Mouse (Mus musculus): ENCODE measurements around the gene Elfn2. TPM values are rescaled to one million over a fixed set of nuclear protein-coding genes. Genes with fewer than 3 reads are reported as not detected.

Elfn2 gene
- not detected in 2 replicates for total RNA-seq (2015; ENCODE audit: low replicate concordance)
- not detected in 2 replicates for total RNA-seq (2017; ENCODE audit: low replicate concordance)

DNA sequence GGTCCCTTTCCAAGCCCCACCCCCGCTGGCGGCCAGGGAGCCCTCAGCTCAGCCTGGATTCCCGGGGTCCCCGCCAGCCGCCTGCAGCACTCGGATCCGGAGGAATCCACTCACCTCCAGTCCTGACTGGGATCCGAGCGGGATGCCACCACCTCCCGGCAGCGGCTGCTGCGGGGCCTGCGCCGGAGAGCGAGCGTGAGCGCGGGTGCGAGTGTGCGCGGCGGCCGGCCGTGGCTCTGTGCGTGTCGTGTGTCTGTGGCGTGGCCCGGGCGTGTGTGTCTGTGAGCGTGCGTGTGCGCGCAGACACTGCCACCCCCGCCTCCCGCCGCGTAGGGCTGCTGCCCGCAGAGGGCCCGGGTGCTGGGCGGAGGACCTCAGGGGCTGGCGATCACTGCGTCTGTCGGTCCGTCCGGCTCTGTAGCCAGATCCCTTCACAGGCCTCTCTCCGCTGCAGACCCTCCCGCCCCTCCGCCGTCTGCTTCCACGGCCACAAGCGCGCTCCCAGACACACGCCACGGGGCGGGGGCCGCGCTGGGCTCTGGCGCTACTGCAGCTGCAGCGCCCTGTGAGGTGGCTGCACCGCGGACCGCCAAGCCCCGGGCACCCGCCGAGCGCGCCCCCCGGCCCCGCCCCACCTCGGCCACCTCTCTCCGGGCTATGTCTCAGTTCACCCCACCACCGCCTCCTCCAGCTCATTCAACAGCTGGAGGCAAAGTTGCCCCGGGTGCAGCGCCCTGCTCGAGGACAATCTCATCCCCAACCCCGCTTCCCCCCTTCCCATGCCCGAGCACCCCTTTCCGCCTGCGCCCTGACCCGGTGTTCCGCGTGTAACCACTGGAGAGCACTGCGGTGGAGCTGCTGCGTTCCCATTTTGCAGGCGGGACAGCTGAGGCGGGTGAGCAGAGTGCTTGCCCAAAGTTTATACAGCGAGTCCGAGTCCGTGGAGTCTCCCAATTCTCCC is at the start of gene Elfn2:
TSS of gene Elfn2 (minus strand) at position 482 of the 961 bp plus-strand sequence.
- no peak for ATAC-seq (replicated peaks; ENCODE audit: low FRiP score, poor library complexity, severe bottlenecking)

GRCm38 (mm10) chr15:78763704-78764103 is 45.1 kb upstream of the Elfn2 start:
- no peak for ATAC-seq (replicated peaks; ENCODE audit: low FRiP score, poor library complexity, severe bottlenecking)

- ATAC-seq (replicated peaks; ENCODE audit: low FRiP score, poor library complexity, severe bottlenecking), result no peak
These were observed 44.6 kb upstream of the Elfn2 start for GRCm38 (mm10) chr15:78763210-78763609.

- no peak for ATAC-seq (replicated peaks; ENCODE audit: low FRiP score, poor library complexity, severe bottlenecking)
These were observed 42.5 kb upstream of the Elfn2 start for GRCm38 (mm10) chr15:78761112-78761511.

DNA sequence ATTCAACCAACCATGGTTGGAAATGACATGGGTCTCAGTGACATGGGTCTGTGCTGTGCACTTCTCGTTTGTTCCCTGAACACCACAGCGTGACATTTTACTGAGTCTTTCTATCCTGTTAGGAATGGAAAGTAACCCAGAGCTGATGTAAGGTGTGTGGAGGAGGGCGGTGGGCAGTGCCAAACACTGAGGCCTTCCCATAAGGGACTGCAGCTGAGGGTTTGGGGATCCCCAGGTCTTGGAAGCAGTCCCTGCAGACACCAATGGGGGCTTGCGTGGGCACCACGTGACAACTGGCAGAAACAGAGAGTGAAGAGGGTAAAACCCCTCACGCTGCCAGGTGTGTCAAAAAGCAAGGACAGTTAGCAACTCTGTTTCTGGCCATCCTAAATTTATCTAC is 39.6 kb upstream of the Elfn2 start:
- no peak for ATAC-seq (replicated peaks; ENCODE audit: low FRiP score, poor library complexity, severe bottlenecking)

DNA sequence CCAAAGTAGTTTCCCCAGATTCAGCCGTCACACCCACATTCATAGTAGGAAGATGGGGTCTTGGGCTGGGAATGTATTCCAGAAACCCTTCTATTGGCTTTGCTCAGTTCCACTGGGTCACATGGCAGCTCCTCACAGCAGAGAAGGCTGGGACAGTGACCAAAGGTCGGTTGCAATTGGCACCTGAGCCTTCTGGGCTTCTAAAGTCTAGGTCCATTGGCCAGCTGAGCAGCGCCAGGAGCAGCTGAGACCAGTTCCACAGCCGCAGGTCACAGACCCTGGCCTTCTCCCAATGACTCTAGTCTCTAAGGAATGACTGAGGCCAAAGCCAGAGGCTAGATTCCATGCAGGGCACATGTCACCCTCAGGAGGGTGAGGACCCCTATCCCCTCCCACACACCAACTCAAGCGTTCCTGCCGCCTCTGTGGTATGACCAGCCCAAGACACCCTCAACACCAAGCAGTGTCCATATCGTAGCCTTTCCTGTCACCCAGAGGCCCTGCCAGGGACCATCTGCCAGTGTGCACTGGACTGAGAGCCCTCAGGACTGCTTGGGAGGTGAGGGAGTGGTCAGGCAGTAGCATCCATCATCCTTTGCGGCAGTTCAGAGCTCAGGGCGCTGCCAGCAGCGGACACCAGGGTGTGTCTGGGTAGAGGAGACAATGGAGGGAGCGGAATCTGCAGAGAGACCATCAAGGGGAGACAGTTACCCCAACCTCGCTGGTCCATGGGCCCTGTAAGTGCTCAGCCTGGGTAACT is 37.6 kb upstream of the Elfn2 start:
- no peak for ATAC-seq (replicated peaks; ENCODE audit: low FRiP score, poor library complexity, severe bottlenecking)

DNA sequence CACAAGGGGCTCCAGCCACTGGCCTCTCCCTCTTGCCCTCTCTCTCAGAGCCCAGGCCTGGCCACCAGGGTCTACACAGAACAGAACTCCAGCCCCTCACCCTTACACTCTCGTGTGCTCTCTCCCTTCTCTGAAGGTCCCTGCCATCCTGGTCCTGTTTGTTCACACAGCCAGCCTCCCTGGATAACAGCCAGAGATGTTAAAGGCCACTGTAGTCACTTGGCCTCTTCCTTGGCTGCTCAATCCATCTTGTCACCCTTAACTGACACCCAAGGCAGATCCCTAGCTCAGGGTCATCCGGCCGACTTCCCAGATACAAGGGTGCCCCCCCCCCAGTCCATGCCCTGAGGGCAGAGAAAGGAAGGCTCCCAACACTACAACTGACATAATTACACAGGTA is 36.7 kb upstream of the Elfn2 start:
- ATAC-seq (replicated peaks; ENCODE audit: low FRiP score, poor library complexity, severe bottlenecking), result no peak

DNA sequence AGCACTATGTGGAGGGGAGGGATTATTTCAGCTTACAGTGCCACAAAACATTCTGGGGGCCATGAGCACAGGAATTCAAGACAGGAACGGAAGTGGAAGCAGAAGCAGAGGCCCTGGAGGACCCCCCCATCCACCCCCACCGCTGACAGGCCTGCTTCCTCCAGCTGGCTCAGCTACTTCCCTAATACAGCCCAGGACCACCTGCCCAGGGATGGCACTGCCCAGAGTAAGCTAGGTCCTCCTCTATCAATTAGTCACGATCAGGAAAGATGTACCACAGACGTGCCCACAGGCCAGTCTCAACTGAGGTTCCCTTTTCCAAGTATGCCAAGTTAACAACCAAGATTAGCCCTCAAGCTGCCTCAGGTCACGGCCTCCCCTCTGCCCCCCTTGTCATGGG is 35.6 kb upstream of the Elfn2 start:
- no peak for ATAC-seq (replicated peaks; ENCODE audit: low FRiP score, poor library complexity, severe bottlenecking)

DNA sequence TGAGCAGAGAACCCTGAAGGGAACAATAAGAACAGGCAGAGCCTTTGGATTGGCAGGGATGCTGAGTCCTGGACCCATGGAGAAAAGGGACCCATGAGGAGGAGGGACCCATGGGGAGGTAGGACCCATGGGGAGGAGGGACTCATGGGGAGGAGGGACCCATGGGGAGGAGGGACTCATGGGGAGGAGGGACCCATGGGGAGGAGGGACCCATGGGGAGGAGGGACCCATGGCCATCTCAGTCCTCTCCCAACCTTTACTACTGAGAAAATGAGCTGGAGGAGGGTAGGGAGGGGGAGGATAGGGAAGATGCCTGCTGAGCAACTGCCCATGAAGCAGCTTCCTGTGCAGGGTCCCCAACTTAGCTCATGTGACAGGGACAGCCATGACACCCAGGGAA is 34.4 kb upstream of the Elfn2 start:
- ATAC-seq (replicated peaks; ENCODE audit: low FRiP score, poor library complexity, severe bottlenecking), result no peak

GRCm38 (mm10) chr15:78750608-78751350 is 32.2 kb upstream of the Elfn2 start:
- no peak for ATAC-seq (replicated peaks; ENCODE audit: low FRiP score, poor library complexity, severe bottlenecking)

DNA sequence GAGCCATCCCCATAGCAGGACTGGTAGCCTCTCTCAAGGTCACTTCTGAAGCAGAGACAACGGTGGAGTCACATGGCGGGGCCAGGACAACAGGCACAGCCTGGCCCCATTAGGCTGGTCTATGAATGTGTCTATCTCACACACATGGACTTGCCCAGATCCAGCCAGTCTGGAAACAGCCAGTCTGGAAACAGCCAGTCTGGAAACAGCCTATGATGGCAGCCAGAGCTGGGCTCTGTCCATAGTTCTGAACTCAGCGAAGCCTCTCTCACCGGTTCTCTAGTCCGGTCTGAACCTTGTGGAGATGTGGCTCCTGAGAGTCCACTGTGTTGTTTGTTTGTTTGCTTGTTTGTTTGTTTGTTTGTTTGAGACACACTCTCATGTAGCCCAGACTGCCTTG is 31.3 kb upstream of the Elfn2 start:
- ATAC-seq (replicated peaks; ENCODE audit: low FRiP score, poor library complexity, severe bottlenecking), result no peak

DNA sequence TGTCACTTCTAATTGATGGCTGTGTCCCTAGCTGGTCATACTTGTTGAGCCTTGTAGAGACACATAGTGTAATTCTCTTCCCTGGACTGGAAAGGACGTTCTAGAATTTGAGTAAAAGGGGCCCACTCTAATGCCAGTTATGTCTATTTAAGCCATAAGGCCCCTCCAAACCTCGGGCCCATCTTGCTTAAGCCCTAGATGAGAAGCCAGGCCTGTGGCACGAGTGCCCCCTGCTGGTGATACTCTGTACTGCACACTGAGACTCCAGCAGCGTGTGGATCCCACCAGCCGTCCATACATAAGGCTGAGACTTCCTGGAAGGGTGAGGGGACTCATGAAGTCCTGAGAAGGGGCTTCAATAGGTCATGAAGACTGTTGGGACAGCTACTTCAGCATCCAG is 25.6 kb upstream of the Elfn2 start:
- no peak; the same call in 1 of the 2 replicates for ATAC-seq (replicated peaks; ENCODE audit: low FRiP score, poor library complexity, severe bottlenecking)

- no peak for ATAC-seq (replicated peaks; ENCODE audit: low FRiP score, poor library complexity, severe bottlenecking)
These were observed 24.3 kb upstream of the Elfn2 start for GRCm38 (mm10) chr15:78742831-78743230.

GRCm38 (mm10) chr15:78740662-78741061 is 22.1 kb upstream of the Elfn2 start:
- no peak for ATAC-seq (replicated peaks; ENCODE audit: low FRiP score, poor library complexity, severe bottlenecking)

DNA sequence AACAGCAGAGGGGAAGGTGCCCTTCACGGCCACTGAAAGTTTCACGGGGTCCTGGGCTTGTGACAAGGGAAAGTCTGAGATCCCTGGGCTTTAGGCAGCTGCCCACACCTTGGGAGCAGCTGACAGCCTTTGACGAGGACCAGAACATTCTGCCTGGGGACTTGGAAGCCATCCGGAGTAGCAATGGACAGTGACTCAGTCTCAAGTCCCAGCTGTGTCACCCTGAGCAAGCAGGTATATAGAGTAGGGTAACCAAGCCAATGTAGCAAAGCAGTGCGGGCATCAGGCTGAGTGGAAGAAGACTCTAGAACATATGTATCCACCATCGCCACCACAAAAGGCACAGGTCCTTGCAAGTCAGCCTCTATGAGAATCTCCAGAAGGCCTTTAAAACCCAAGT is 18.6 kb upstream of the Elfn2 start:
- ATAC-seq (replicated peaks; ENCODE audit: low FRiP score, poor library complexity, severe bottlenecking), result no peak

DNA sequence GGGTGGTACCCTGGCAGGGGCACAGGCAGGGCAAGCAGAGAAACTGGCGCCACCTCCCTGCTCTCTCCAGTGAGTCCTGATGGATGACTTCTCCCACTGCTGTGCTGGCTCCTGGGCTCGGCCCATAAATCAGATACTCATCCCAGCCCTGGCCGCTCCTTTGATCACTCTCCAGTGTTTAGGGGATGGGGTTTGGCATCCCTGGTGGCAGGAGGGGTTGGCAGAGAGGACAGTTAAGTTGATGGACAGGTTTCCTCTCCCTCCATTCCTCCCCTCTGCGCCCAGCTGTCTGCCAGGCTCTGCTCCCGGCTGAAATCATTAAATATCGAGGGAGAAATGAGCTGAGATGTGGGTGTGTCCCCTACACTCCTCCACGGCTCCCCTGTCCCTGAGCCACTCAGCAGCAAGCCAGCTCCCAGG is 18.1 kb upstream of the Elfn2 start:
- no peak for ATAC-seq (replicated peaks; ENCODE audit: low FRiP score, poor library complexity, severe bottlenecking)

- no peak for ATAC-seq (replicated peaks; ENCODE audit: low FRiP score, poor library complexity, severe bottlenecking)
These were observed 17.6 kb upstream of the Elfn2 start for GRCm38 (mm10) chr15:78736181-78736579.

GRCm38 (mm10) chr15:78735431-78736180 is 17.0 kb upstream of the Elfn2 start:
- no peak for ATAC-seq (replicated peaks; ENCODE audit: low FRiP score, poor library complexity, severe bottlenecking)

- ATAC-seq (replicated peaks; ENCODE audit: low FRiP score, poor library complexity, severe bottlenecking), result no peak
These were observed 13.3 kb upstream of the Elfn2 start for GRCm38 (mm10) chr15:78731830-78732229.
